Mouse (Mus musculus) liver, embryonic 14.5 days (tissue): ENCODE results near the gene Cfap97.

ENCODE experiments used
- CTCF ChIP-seq: IDR thresholded peaks from 2 replicates; pipeline ENCODE4 v1.5.1; 2016; ENCODE audit warnings: antibody characterized with exemption, low read depth, control low read depth
- EP300 ChIP-seq: IDR thresholded peaks from 2 replicates; pipeline ENCODE4 v1.6.1; 2016; ENCODE audit warnings: antibody characterized with exemption, low read depth

- TF ChIP-seq CTCF (no peak), EP300 (no peak)
Observed at GRCm38 (mm10) chr8:46204974-46205640, 53.5 kb downstream of the Cfap97 start.
